ENCODE assay signal across 8 mouse cellular contexts in genomic region chr15:25364160-25364818, GRCm38 (mm10). TPM values are rescaled to one million over a fixed set of nuclear protein-coding genes. Genes with fewer than 3 reads are reported as not detected.
DNase-seq lines count a peak whose midpoint lies in the region; ATAC-seq lines count a peak whose summit lies in the region.

No protein-coding gene starts in this region.

- H3K4me3 ChIP-seq in lung, embryonic 15.5 days = peak overlapping the region; percentile 44
- H3K4me3 ChIP-seq in limb, embryonic 15.5 days = peak overlapping the region; percentile 41
- H3K4me3 ChIP-seq in neural tube, embryonic 14.5 days (ENCODE audit: low read depth, low read length) = peak overlapping the region; percentile 19; the same call in 1 of the 2 replicates

- no peak overlapping the region for H3K27ac ChIP-seq in lung, embryonic 15.5 days
- H3K27ac ChIP-seq in limb, embryonic 15.5 days = peak overlapping the region; percentile 33; the same call in 1 of the 2 replicates
- H3K27ac ChIP-seq in neural tube, embryonic 14.5 days (ENCODE audit: low read depth, low read length) = peak overlapping the region; percentile 66

- peak; percentile 80 for ATAC-seq in lung, embryonic 15.5 days (ENCODE audit: borderline replicate concordance, extremely low read depth, low FRiP score, low TSS enrichment)
- peak; percentile 19 to 37; a peak in 2 of 4 replicates for ATAC-seq in hematopoietic stem cell, adult 5-6 weeks (replicated peaks in 1 of 2; ENCODE audit: insufficient read depth in 1 of 2, low FRiP score in 2 of 2, low TSS enrichment in 1 of 2, low read depth in 1 of 2, poor library complexity in 2 of 2, severe bottlenecking in 2 of 2)
- ATAC-seq in limb, embryonic 15.5 days (ENCODE audit: insufficient number of reproducible peaks, low FRiP score, low TSS enrichment, low read depth) = peak; percentile 58; the same call in 1 of the 2 replicates
- ATAC-seq in neural tube, embryonic 14.5 days (ENCODE audit: low read depth) = peak; percentile 30; the same call in 1 of the 2 replicates
- ATAC-seq in erythroid progenitor cell, adult 5-6 weeks (replicated peaks; ENCODE audit: low FRiP score, poor library complexity, severe bottlenecking) = no peak
- ATAC-seq in cerebellum, adult (ENCODE audit: insufficient number of reproducible peaks, low FRiP score, low TSS enrichment) = no peak

- peak overlapping the region; percentile 70 for H3K4me2 ChIP-seq in lung, embryonic 15.5 days
- H3K4me2 ChIP-seq in limb, embryonic 15.5 days = peak overlapping the region; percentile 51
- H3K4me2 ChIP-seq in neural tube, embryonic 14.5 days (ENCODE audit: low read depth, low read length) = peak overlapping the region; percentile 46

- WGBS in lung, embryonic 15.5 days = 21% methylated on average over 91 of the region's 97 CpGs
- 25% methylated on average over 81 of the region's 97 CpGs for WGBS in limb, embryonic 15.5 days
- WGBS in neural tube, embryonic 14.5 days = 5% methylated on average over 74 of the region's 97 CpGs

- peaks cover 6% of the 10 kb centered on the region; the same call in 1 of the 2 replicates for H3K4me1 ChIP-seq in lung, embryonic 15.5 days
- H3K4me1 ChIP-seq in limb, embryonic 15.5 days = peaks cover 12% of the 10 kb centered on the region; the same call in 1 of the 2 replicates
- H3K4me1 ChIP-seq in neural tube, embryonic 14.5 days (ENCODE audit: control insufficient read depth, insufficient read depth, low read length) = peaks cover 39% of the 10 kb centered on the region

- no peaks in the 10 kb centered on the region for H3K9me3 ChIP-seq in lung, embryonic 15.5 days
- no peaks in the 10 kb centered on the region for H3K9me3 ChIP-seq in limb, embryonic 15.5 days
- no peaks in the 10 kb centered on the region for H3K9me3 ChIP-seq in neural tube, embryonic 14.5 days (ENCODE audit: control insufficient read depth, low read length)

- DNase-seq in lung, postnatal 36 days = no peak
- peak; percentile 39 for DNase-seq in embryo, embryonic 9.5 days (ENCODE audit: extremely low spot score)

- 0 out of 2 replicates have a peak, but pooled peaks cover 6% of the 10 kb centered on the region for H3K36me3 ChIP-seq in lung, embryonic 15.5 days
- peaks cover 5% of the 10 kb centered on the region; the same call in 1 of the 2 replicates for H3K36me3 ChIP-seq in limb, embryonic 15.5 days
- H3K36me3 ChIP-seq in neural tube, embryonic 14.5 days (ENCODE audit: control insufficient read depth, insufficient read depth, low read length) = peaks cover 4% of the 10 kb centered on the region; the same call in 1 of the 2 replicates

- H3K27me3 ChIP-seq in lung, embryonic 15.5 days = no peaks in the 10 kb centered on the region
- H3K27me3 ChIP-seq in limb, embryonic 15.5 days = no peaks in the 10 kb centered on the region
- no peaks in the 10 kb centered on the region for H3K27me3 ChIP-seq in neural tube, embryonic 14.5 days (ENCODE audit: control insufficient read depth, insufficient read depth, low read length)

- peak overlapping the region; percentile 42 for H3K9ac ChIP-seq in lung, embryonic 15.5 days
- H3K9ac ChIP-seq in limb, embryonic 15.5 days = peak overlapping the region; percentile 23; the same call in 1 of the 2 replicates
- H3K9ac ChIP-seq in neural tube, embryonic 14.5 days (replicated peaks; ENCODE audit: low read depth, low read length) = peak overlapping the region; percentile 61

RNA-seq across cellular contexts. Expression of gene Basp1, which starts 49.3 kb away (rescaled TPM):
- 28.4 and 32.1 TPM in 2 replicates for polyA plus RNA-seq in lung, embryonic 15.5 days (2015; fragmentation: Nextera tagmentation; extraction: Ambion mirVana)
- total RNA-seq in hematopoietic stem cell, adult 5-6 weeks (2017) = 33.2 and 48.4 TPM in 2 replicates
- 34.2 and 41.9 TPM in 2 replicates for polyA plus RNA-seq in limb, embryonic 15.5 days (2015; fragmentation: Nextera tagmentation; extraction: Ambion mirVana)
- 211 and 216 TPM in 2 replicates for polyA plus RNA-seq in neural tube, embryonic 14.5 days (2014; fragmentation: Nextera tagmentation; extraction: Ambion mirVana)
- 2.2 TPM in 1 of 2 replicates, not detected in the other for total RNA-seq in erythroid progenitor cell, adult 5-6 weeks (2015; ENCODE audit: low replicate concordance)
- total RNA-seq in erythroid progenitor cell, adult 5-6 weeks (2017; ENCODE audit: low replicate concordance) = 2.1 TPM in 1 of 2 replicates, not detected in the other

Comparison
In these comparisons a context has a peak if more than half of its experiments do, and no peak if none do; other contexts are left out.
1. ATAC-seq: peak in lung, embryonic 15.5 days (single experiment), hematopoietic stem cell, adult 5-6 weeks (2 of 2), limb, embryonic 15.5 days (single experiment) and neural tube, embryonic 14.5 days (single experiment); none in erythroid progenitor cell, adult 5-6 weeks (single experiment) and cerebellum, adult (single experiment).
2. Peak in every context shown above with its lines, with median percentiles within 50 percentile points of each other: H3K4me2 ChIP-seq, H3K4me3 ChIP-seq and H3K9ac ChIP-seq.